Mouse (Mus musculus) heart, embryonic 11.5 days (tissue): ENCODE measurements around the gene Zmiz1. TPM values are rescaled to one million over a fixed set of nuclear protein-coding genes. Genes with fewer than 3 reads are reported as not detected.

Experiments
- ATAC-seq: fragments of 200-750 bp; cut with Nextera tagmentation; replicated peaks from 2 replicates; pipeline ENCODE4 v1.8.0; 2017; ENCODE audit warnings: moderate library complexity; ENCODE audit not compliant: insufficient number of reproducible peaks, low FRiP score, low TSS enrichment
- H3K27ac ChIP-seq: fragments of 300-500 bp; sonication (generic); 2 replicates; pipeline ENCODE4 v1.5.1; 2014; ENCODE audit warnings: mild to moderate bottlenecking, low read depth, low read length
- H3K27me3 ChIP-seq: fragments of 300-500 bp; sonication (generic); 2 replicates; pipeline ENCODE4 v1.6.1; 2014; ENCODE audit warnings: mild to moderate bottlenecking, low read length, mixed read lengths; ENCODE audit not compliant: control insufficient read depth, insufficient read depth
- H3K36me3 ChIP-seq: fragments of 300-500 bp; sonication (generic); 2 replicates; pipeline ENCODE4 v1.6.1; 2014; ENCODE audit warnings: mild to moderate bottlenecking, low read length, moderate library complexity, mixed read lengths; ENCODE audit not compliant: control insufficient read depth, insufficient read depth
- H3K4me1 ChIP-seq: fragments of 300-500 bp; sonication (generic); 2 replicates; pipeline ENCODE4 v1.6.1; 2014; ENCODE audit warnings: low read length; ENCODE audit not compliant: control insufficient read depth, insufficient read depth
- H3K4me2 ChIP-seq: fragments of 300-500 bp; sonication (generic); 2 replicates; pipeline ENCODE4 v1.6.1; 2014; ENCODE audit warnings: mild to moderate bottlenecking, moderate library complexity
- H3K4me3 ChIP-seq: fragments of 300-500 bp; sonication (generic); 2 replicates; pipeline ENCODE4 v1.5.1; 2014; ENCODE audit warnings: low read depth, low read length
- H3K9ac ChIP-seq: fragments of 300-500 bp; sonication (generic); 2 replicates; pipeline ENCODE4 v1.6.1; 2014; ENCODE audit warnings: mild to moderate bottlenecking, low read depth, low read length, moderate library complexity
- H3K9me3 ChIP-seq: fragments of 300-500 bp; sonication (generic); replicated peaks from 2 replicates; pipeline ENCODE4 v1.6.1; 2016; ENCODE audit warnings: low read length; ENCODE audit not compliant: control insufficient read depth
- WGBS: fragments of 180-500 bp; shearing (Covaris S2); extraction: QIAGEN DNeasy Blood & Tissue Kit; methylation state at CpG from one replicate; pipeline ENCODE4 v1.1.7; 2014; ENCODE audit not compliant: insufficient replicate concordance; 5-methylcytosine and 5-hydroxymethylcytosine counted together
- polyA plus RNA-seq: library from polyadenylated mRNA; unstranded; fragments of >200 nt; fragmentation: Nextera tagmentation; extraction: Ambion mirVana; gene quantifications from 2 replicates; pipeline ENCODE4 v1.2.1, GENCODE M21; 2014

The Zmiz1 gene
- polyA plus RNA-seq, 1 experiment from 2014 or later = 34.9 TPM

DNA sequence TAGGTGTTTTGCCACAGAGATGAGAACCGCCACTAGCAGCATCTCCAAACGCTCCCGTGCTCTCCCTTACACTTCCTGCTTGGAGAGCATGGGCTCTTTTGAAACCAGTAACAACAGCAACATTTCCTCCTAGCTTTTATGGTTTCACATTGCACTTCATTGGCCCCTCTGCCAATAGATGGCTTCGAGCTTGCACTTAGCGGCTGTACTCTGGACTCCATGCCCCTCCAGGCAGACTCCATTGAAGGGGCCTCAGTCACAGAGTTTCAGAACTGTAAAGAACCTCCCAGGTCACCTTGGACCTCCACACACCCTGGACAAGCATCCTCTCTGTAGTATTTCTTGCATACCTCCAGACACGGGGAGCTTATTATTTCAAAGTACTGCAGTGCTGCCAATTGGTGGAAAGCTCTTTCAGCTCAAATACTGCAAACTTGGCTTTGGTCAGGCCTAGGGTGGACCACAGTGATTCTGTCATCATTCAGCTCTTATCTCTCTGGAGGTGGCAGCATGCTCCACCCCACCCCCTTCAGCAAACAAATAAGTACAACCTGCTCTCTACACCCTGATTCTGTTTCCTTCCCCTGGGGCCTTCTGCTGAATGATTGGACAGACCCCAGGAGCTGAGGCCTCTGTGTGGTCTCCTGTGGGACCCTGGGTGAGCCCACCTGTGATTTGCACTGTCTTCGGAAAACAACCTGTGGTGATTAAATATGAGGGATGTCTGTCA, 227.4 kb downstream of the Zmiz1 start:
- Histone ChIP-seq H3K4me1 (peaks cover 18% of the 10 kb centered on the region), H3K27me3 (no peaks in the 10 kb centered on the region), H3K9me3 (no peaks in the 10 kb centered on the region), H3K36me3 (no peaks in the 10 kb centered on the region), H3K9ac (0 out of 2 replicates have a peak overlapping the region, but pooled peaks have one; percentile 23), H3K4me2 (0 out of 2 replicates have a peak overlapping the region, but pooled peaks have one; percentile 16), H3K4me3 (no peak overlapping the region), H3K27ac (peak overlapping the region; percentile 94)
- no peak for ATAC-seq
- 63% methylated on average over 7 of the region's 7 CpGs for WGBS

- 0 out of 2 replicates have a peak overlapping the region, but pooled peaks have one; percentile 16 for H3K4me2 ChIP-seq
- no peak overlapping the region for H3K4me3 ChIP-seq
- no peaks in the 10 kb centered on the region for H3K27me3 ChIP-seq
- peaks cover 18% of the 10 kb centered on the region for H3K4me1 ChIP-seq
- H3K27ac ChIP-seq = peak overlapping the region; percentile 94
- H3K36me3 ChIP-seq = no peaks in the 10 kb centered on the region
- 0 out of 2 replicates have a peak overlapping the region, but pooled peaks have one; percentile 23 for H3K9ac ChIP-seq
- no peaks in the 10 kb centered on the region for H3K9me3 ChIP-seq
- 63% methylated on average over 10 of the region's 10 CpGs for whole genome bisulfite sequencing
- ATAC-seq = no peak; the same call in 1 of the 2 replicates
These were observed 228.3 kb downstream of the Zmiz1 start for GRCm38 (mm10) chr14:25686983-25687901.

DNA sequence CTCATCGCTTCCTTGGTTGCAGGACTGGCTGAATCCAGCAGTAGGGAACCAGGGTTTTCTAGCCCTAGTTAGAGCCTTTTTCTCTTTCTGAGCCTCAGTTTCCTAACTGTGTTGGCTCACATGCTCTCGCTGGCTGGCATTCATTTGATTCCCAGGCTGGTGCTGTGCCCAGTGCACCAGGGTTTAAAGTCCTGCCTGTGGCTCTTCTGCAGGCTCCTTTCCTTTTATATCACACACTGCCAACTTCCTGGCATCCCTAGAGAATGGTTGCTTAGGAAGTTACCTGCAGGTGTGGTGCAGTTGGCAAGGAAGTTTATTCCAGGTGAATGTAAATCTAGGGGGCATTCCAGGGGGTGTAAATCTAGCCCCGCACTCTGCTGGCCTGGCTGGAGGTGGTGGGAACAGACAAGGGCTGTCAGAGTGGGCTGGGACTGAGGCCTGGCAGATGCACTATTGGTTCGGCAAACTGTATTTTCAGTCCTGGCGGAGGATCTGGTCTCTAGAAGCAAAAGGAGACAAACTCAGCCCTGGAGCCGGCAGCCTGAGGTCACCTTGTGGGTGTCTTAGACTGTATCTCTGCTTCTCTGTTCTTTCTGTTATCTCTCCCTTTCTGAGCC, 234.4 kb downstream of the Zmiz1 start:
- Histone ChIP-seq H3K4me1 (peaks cover 14% of the 10 kb centered on the region), H3K4me2 (peak overlapping the region; percentile 79), H3K4me3 (peak overlapping the region; percentile 92), H3K9ac (peak overlapping the region; percentile 59; the same call in 1 of the 2 replicates), H3K27me3 (no peaks in the 10 kb centered on the region), H3K36me3 (peaks cover 10% of the 10 kb centered on the region), H3K9me3 (no peaks in the 10 kb centered on the region), H3K27ac (peak overlapping the region; percentile 46)
- WGBS = 57% methylated on average over 6 of the region's 6 CpGs
- ATAC-seq = 0 out of 2 replicates have a peak, but pooled peaks have one; percentile 1

GRCm38 (mm10) chr14:25693888-25694568, 235.0 kb downstream of the Zmiz1 start, which contains the start of gene Ppif:
Ppif (plus strand) TSS chr14:25694154.
- H3K27ac ChIP-seq = peak within 1 kb of the TSS; percentile 75

GRCm38 (mm10) chr14:25694569-25694897, 235.5 kb downstream of the Zmiz1 start:
- peaks cover 21% of the 10 kb centered on the region for H3K36me3 ChIP-seq
- peak overlapping the region; percentile 79 for H3K4me2 ChIP-seq
- H3K4me1 ChIP-seq = peaks cover 13% of the 10 kb centered on the region
- peak overlapping the region; percentile 87 for H3K9ac ChIP-seq
- peak overlapping the region; percentile 75 for H3K27ac ChIP-seq
- ATAC-seq = peak; percentile 39; the same call in 1 of the 2 replicates
- no peaks in the 10 kb centered on the region for H3K9me3 ChIP-seq
- peak overlapping the region; percentile 92 for H3K4me3 ChIP-seq
- no peaks in the 10 kb centered on the region for H3K27me3 ChIP-seq
- WGBS = 3% methylated on average over 10 of the region's 10 CpGs

More at GRCm38 (mm10) chr14:25693888-25694568, 235.0 kb downstream of the Zmiz1 start, which contains the start of gene Ppif:
- ATAC-seq = peak; percentile 87
- Histone ChIP-seq H3K36me3 (peaks cover 17% of the 10 kb centered on the region), H3K4me3 (peak within 1 kb of the TSS; percentile 92), H3K27me3 (no peaks in the 10 kb centered on the region), H3K4me1 (peaks cover 13% of the 10 kb centered on the region), H3K4me2 (peak within 1 kb of the TSS; percentile 79), H3K9ac (peak within 1 kb of the TSS; percentile 87), H3K9me3 (no peaks in the 10 kb centered on the region)
- WGBS = under 1% methylated on average over 70 of the region's 70 CpGs

DNA sequence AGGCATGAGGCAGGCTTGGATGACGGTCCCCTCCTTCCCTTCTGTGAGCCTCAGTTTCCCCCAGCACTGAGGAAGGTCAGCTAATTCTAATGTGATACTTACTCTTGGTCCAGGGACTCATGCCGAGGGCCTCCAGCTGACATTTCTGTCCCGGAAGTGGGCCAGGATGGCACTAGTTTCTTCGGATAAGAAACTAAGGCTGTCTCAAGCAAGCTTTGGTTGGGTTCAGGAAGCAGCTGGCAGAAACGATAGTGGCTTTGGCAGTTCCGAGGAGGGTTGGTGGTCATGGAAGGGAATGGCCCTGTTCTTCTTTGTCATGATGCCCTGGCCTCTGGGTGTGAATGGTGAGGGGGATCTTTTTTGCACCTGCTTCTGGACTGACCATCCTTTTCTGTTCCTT, 236.1 kb downstream of the Zmiz1 start:
- Histone ChIP-seq H3K27ac (no peak overlapping the region), H3K9ac (peak overlapping the region; percentile 87)

GRCm38 (mm10) chr14:25696356-25696755, 237.4 kb downstream of the Zmiz1 start:
- H3K9me3 ChIP-seq = no peaks in the 10 kb centered on the region
- H3K27ac ChIP-seq = no peak overlapping the region
- H3K4me3 ChIP-seq = no peak overlapping the region
- H3K4me1 ChIP-seq = peaks cover 13% of the 10 kb centered on the region
- 63% methylated on average over 2 of the region's 2 CpGs for WGBS
- H3K36me3 ChIP-seq = peaks cover 22% of the 10 kb centered on the region
- no peaks in the 10 kb centered on the region for H3K27me3 ChIP-seq
- H3K9ac ChIP-seq = no peak overlapping the region
- no peak overlapping the region for H3K4me2 ChIP-seq
- no peak for ATAC-seq

More for the DNA sequence above, 236.1 kb downstream of the Zmiz1 start:
- Histone ChIP-seq H3K36me3 (peaks cover 22% of the 10 kb centered on the region), H3K27me3 (no peaks in the 10 kb centered on the region), H3K4me3 (peak overlapping the region; percentile 92), H3K9me3 (no peaks in the 10 kb centered on the region), H3K4me2 (peak overlapping the region; percentile 79), H3K4me1 (peaks cover 13% of the 10 kb centered on the region)
- no peak for ATAC-seq
- WGBS = 57% methylated on average over 6 of the region's 6 CpGs
